ENCODE assay signal across 11 mouse cellular contexts in genomic region chr11:3287131-3287530, GRCm38 (mm10). TPM values are rescaled to one million over a fixed set of nuclear protein-coding genes. Genes with fewer than 3 reads are reported as not detected.
DNase-seq lines count a peak whose midpoint lies in the region; ATAC-seq and TF ChIP-seq lines count a peak whose summit lies in the region.
"Had no signal": no experiment of that assay in that cellular context is flagged by ENCODE, and none has a peak within 500 bp of the region (broad histone marks: within the 10 kb centered on the region; RNA-seq: fewer than 3 reads in every experiment).

No protein-coding gene starts in this region.

- H3K36me3 ChIP-seq in kidney, adult 2 months (ENCODE audit: control insufficient read depth, insufficient read depth, low read length): no peaks in the 10 kb centered on the region
- no peaks in the 10 kb centered on the region for H3K36me3 ChIP-seq in forebrain, embryonic 15.5 days
- H3K36me3 ChIP-seq in liver, embryonic 11.5 days (ENCODE audit: control insufficient read depth, insufficient read depth, low read length): peaks cover 9% of the 10 kb centered on the region

- H3K9me3 ChIP-seq in forebrain, embryonic 15.5 days: no peaks in the 10 kb centered on the region
- H3K9me3 ChIP-seq in liver, embryonic 11.5 days (ENCODE audit: control insufficient read depth, low read length): no peaks in the 10 kb centered on the region; the same call in 1 of the 2 replicates

- H3K4me1 ChIP-seq in kidney, adult 2 months (ENCODE audit: control insufficient read depth, insufficient read depth, low read length): peaks cover 18% of the 10 kb centered on the region
- peaks cover 15% of the 10 kb centered on the region for H3K4me1 ChIP-seq in forebrain, embryonic 15.5 days
- peaks cover 7% of the 10 kb centered on the region; the same call in 1 of the 2 replicates for H3K4me1 ChIP-seq in liver, embryonic 11.5 days (replicated peaks; ENCODE audit: control insufficient read depth, insufficient read depth, low read length)

- no peak for TF ChIP-seq CTCF in kidney, adult 2 months (conservative IDR thresholded peaks at IDR 0.05; ENCODE audit: insufficient read depth, insufficient read length, low read depth, low read length)

- H3K4me3 ChIP-seq in kidney, adult 2 months (ENCODE audit: insufficient read depth, low read depth, low read length): no peak overlapping the region
- H3K4me3 ChIP-seq in forebrain, embryonic 15.5 days: no peak overlapping the region
- H3K4me3 ChIP-seq in liver, embryonic 11.5 days (ENCODE audit: low read depth, low read length): no peak overlapping the region

- ATAC-seq in forebrain, embryonic 15.5 days (replicated peaks): no peak
- ATAC-seq in liver, embryonic 11.5 days (replicated peaks; ENCODE audit: low FRiP score): no peak

- H3K27ac ChIP-seq in kidney, adult 2 months (ENCODE audit: insufficient read depth, low read depth, low read length): peak overlapping the region; percentile 98; the same call in 1 of the 2 replicates
- H3K27ac ChIP-seq in forebrain, embryonic 15.5 days (replicated peaks): peak overlapping the region; percentile 100
- no peak overlapping the region for H3K27ac ChIP-seq in liver, embryonic 11.5 days (ENCODE audit: low read depth, low read length)

- 40% methylated on average over 6 of the region's 6 CpGs for WGBS in kidney, adult 2 months
- 23% methylated on average over 6 of the region's 6 CpGs for WGBS in forebrain, embryonic 15.5 days
- 64% methylated on average over 6 of the region's 6 CpGs for WGBS in liver, embryonic 11.5 days

- H3K27me3 ChIP-seq in kidney, adult 2 months (replicated peaks; ENCODE audit: control insufficient read depth, insufficient read depth, low read length): no peaks in the 10 kb centered on the region
- no peaks in the 10 kb centered on the region for H3K27me3 ChIP-seq in forebrain, embryonic 15.5 days
- H3K27me3 ChIP-seq in liver, embryonic 11.5 days (replicated peaks; ENCODE audit: control insufficient read depth, insufficient read depth, low read length): no peaks in the 10 kb centered on the region
- H3K27me3 ChIP-seq: CH12.LX had no signal

- no peak overlapping the region for H3K9ac ChIP-seq in forebrain, embryonic 15.5 days (replicated peaks)
- H3K9ac ChIP-seq in liver, embryonic 11.5 days (ENCODE audit: low read depth, low read length): no peak overlapping the region

- peak; percentile 47 for DNase-seq in kidney, adult 2 months
- DNase-seq in kidney, adult 18-20 months: no peak
- DNase-seq in ES-CJ7 (ENCODE audit: low read depth, low spot score): peak; percentile 64
- peak; percentile 88 for DNase-seq in R1 (ENCODE audit: low read depth, low spot score)
- DNase-seq in layer of hippocampus, adult 11-12 months (ENCODE audit: low spot score): no peak
- DNase-seq in gastrocnemius, adult 18-20 months (ENCODE audit: low spot score): no peak
- DNase-seq in liver, embryonic 11.5 days (ENCODE audit: low spot score): no peak
- DNase-seq: kidney, adult 11 months; liver had no signal

- no peak for TF ChIP-seq POLR2A in kidney, adult 2 months (IDR thresholded peaks at IDR 0.05; ENCODE audit: low read depth, low read length)

- H3K4me2 ChIP-seq in forebrain, embryonic 15.5 days (replicated peaks): no peak overlapping the region
- H3K4me2 ChIP-seq in liver, embryonic 11.5 days: no peak overlapping the region

RNA-seq across cellular contexts. Expression of gene Patz1, which starts 1.5 kb away (rescaled TPM):
- 36.3 and 43.1 TPM in 2 replicates for polyA plus RNA-seq in kidney, adult 2 months (2012; rRNA removed)
- polyA plus RNA-seq in forebrain, embryonic 15.5 days (2015; fragmentation: Nextera tagmentation; extraction: Ambion mirVana): 63.5 and 66.2 TPM in 2 replicates
- total RNA-seq in gastrocnemius, adult 18-20 months (2021): 10 to 100 TPM; 11.3 to 12.7 TPM
- 42.8 and 44.2 TPM in 2 replicates for polyA plus RNA-seq in liver, embryonic 11.5 days (2014; fragmentation: Nextera tagmentation; extraction: Ambion mirVana)

RNA-seq across cellular contexts. Expression of gene Drg1, which starts 20.9 kb away (rescaled TPM):
- polyA plus RNA-seq in kidney, adult 2 months (2012; rRNA removed): 25.4 and 28.4 TPM in 2 replicates
- polyA plus RNA-seq in forebrain, embryonic 15.5 days (2015; fragmentation: Nextera tagmentation; extraction: Ambion mirVana): 249 and 257 TPM in 2 replicates
- 10 to 100 TPM; 44.5 to 45.0 TPM for total RNA-seq in gastrocnemius, adult 18-20 months (2021)
- 249 and 261 TPM in 2 replicates for polyA plus RNA-seq in liver, embryonic 11.5 days (2014; fragmentation: Nextera tagmentation; extraction: Ambion mirVana)

RNA-seq across cellular contexts. Expression of gene Pik3ip1, which starts 43.1 kb away (rescaled TPM):
- polyA plus RNA-seq in kidney, adult 2 months (2012; rRNA removed): 8.5 and 12.6 TPM in 2 replicates
- 34.4 and 36.6 TPM in 2 replicates for polyA plus RNA-seq in forebrain, embryonic 15.5 days (2015; fragmentation: Nextera tagmentation; extraction: Ambion mirVana)
- total RNA-seq in gastrocnemius, adult 18-20 months (2021): 10 to 100 TPM; 27.2 to 30.8 TPM
- polyA plus RNA-seq in liver, embryonic 11.5 days (2014; fragmentation: Nextera tagmentation; extraction: Ambion mirVana): 3.5 and 3.8 TPM in 2 replicates

Comparison
In these comparisons a context has a peak if more than half of its experiments do, and no peak if none do; other contexts are left out.
1. DNase-seq: peak in kidney, adult 2 months (single experiment), ES-CJ7 (single experiment) and R1 (single experiment); none in kidney, adult 18-20 months (single experiment), layer of hippocampus, adult 11-12 months (single experiment), gastrocnemius, adult 18-20 months (single experiment) and liver, embryonic 11.5 days (single experiment).